Mouse (Mus musculus): ENCODE results near the gene Mars2. TPM values are rescaled to one million over a fixed set of nuclear protein-coding genes. Genes with fewer than 3 reads are reported as not detected.
A peak's percentile ranks its signal among the peaks of the same experiment; 100 is the strongest.

Mars2 gene
- polyA plus RNA-seq, 1 experiment from 2014 or later, result 4.0 TPM

GRCm38 (mm10) chr1:55227376-55227775, 9.6 kb upstream of the Mars2 start:
- Histone ChIP-seq H3K9ac (ENCODE audit: low read depth, low read length) (no peak overlapping the region), H3K9me3 (replicated peaks; ENCODE audit: control insufficient read depth, low read length) (no peaks in the 10 kb centered on the region), H3K27me3 (ENCODE audit: control insufficient read depth, insufficient read depth, low read length) (no peaks in the 10 kb centered on the region), H3K27ac (ENCODE audit: low read depth, low read length) (no peak overlapping the region), H3K4me2 (no peak overlapping the region), H3K36me3 (ENCODE audit: control insufficient read depth, insufficient read depth, low read length) (no peaks in the 10 kb centered on the region), H3K4me3 (ENCODE audit: low read depth, low read length) (no peak overlapping the region), H3K4me1 (ENCODE audit: control insufficient read depth, insufficient read depth, low read length) (no peaks in the 10 kb centered on the region)
- WGBS (ENCODE audit: insufficient replicate concordance), result 24% methylated on average over 1 of the region's 1 CpGs
- no peak for ATAC-seq (replicated peaks; ENCODE audit: insufficient number of reproducible peaks, low FRiP score, low TSS enrichment)

- no peak overlapping the region for H3K4me3 ChIP-seq (ENCODE audit: low read depth, low read length)
- no peak overlapping the region for H3K4me2 ChIP-seq
- H3K9me3 ChIP-seq (replicated peaks; ENCODE audit: control insufficient read depth, low read length), result no peaks in the 10 kb centered on the region
- no peaks in the 10 kb centered on the region for H3K36me3 ChIP-seq (ENCODE audit: control insufficient read depth, insufficient read depth, low read length)
- H3K4me1 ChIP-seq (ENCODE audit: control insufficient read depth, insufficient read depth, low read length), result no peaks in the 10 kb centered on the region
- ATAC-seq (replicated peaks; ENCODE audit: insufficient number of reproducible peaks, low FRiP score, low TSS enrichment), result no peak
- no peak overlapping the region for H3K27ac ChIP-seq (ENCODE audit: low read depth, low read length)
- no peaks in the 10 kb centered on the region; the same call in 1 of the 2 replicates for H3K27me3 ChIP-seq (ENCODE audit: control insufficient read depth, insufficient read depth, low read length)
- H3K9ac ChIP-seq (ENCODE audit: low read depth, low read length), result no peak overlapping the region
- 69% methylated on average over 8 of the region's 8 CpGs for WGBS (ENCODE audit: insufficient replicate concordance)
Observed at GRCm38 (mm10) chr1:55228256-55228884, 8.6 kb upstream of the Mars2 start.

GRCm38 (mm10) chr1:55234910-55235520, 2.0 kb upstream of the Mars2 start:
- no peak for ATAC-seq (replicated peaks; ENCODE audit: insufficient number of reproducible peaks, low FRiP score, low TSS enrichment)
- Histone ChIP-seq H3K4me1 (ENCODE audit: control insufficient read depth, insufficient read depth, low read length) (peaks cover 13% of the 10 kb centered on the region), H3K36me3 (ENCODE audit: control insufficient read depth, insufficient read depth, low read length) (no peaks in the 10 kb centered on the region), H3K27ac (ENCODE audit: low read depth, low read length) (no peak overlapping the region), H3K9ac (ENCODE audit: low read depth, low read length) (no peak overlapping the region), H3K4me2 (no peak overlapping the region), H3K4me3 (ENCODE audit: low read depth, low read length) (no peak overlapping the region), H3K9me3 (replicated peaks; ENCODE audit: control insufficient read depth, low read length) (no peaks in the 10 kb centered on the region), H3K27me3 (ENCODE audit: control insufficient read depth, insufficient read depth, low read length) (no peaks in the 10 kb centered on the region; the same call in 1 of the 2 replicates)
- WGBS (ENCODE audit: insufficient replicate concordance), result 55% methylated on average over 16 of the region's 16 CpGs

GRCm38 (mm10) chr1:55236487-55236886, 490 bp upstream of the Mars2 start:
- no peak for ATAC-seq (replicated peaks; ENCODE audit: insufficient number of reproducible peaks, low FRiP score, low TSS enrichment)
- H3K27ac ChIP-seq (ENCODE audit: low read depth, low read length), result no peak overlapping the region
- H3K4me3 ChIP-seq (ENCODE audit: low read depth, low read length), result peak overlapping the region; percentile 65
- 0 out of 2 replicates have a peak overlapping the region, but pooled peaks have one; percentile 4 for H3K9ac ChIP-seq (ENCODE audit: low read depth, low read length)
- no peaks in the 10 kb centered on the region; the same call in 1 of the 2 replicates for H3K27me3 ChIP-seq (ENCODE audit: control insufficient read depth, insufficient read depth, low read length)
- peaks cover 13% of the 10 kb centered on the region for H3K4me1 ChIP-seq (ENCODE audit: control insufficient read depth, insufficient read depth, low read length)
- peak overlapping the region; percentile 98 for H3K4me2 ChIP-seq
- no peaks in the 10 kb centered on the region for H3K9me3 ChIP-seq (replicated peaks; ENCODE audit: control insufficient read depth, low read length)
- WGBS (ENCODE audit: insufficient replicate concordance), result 40% methylated on average over 5 of the region's 5 CpGs
- H3K36me3 ChIP-seq (ENCODE audit: control insufficient read depth, insufficient read depth, low read length), result no peaks in the 10 kb centered on the region

- H3K9me3 ChIP-seq (replicated peaks; ENCODE audit: control insufficient read depth, low read length), result no peaks in the 10 kb centered on the region
- no peak overlapping the region for H3K27ac ChIP-seq (ENCODE audit: low read depth, low read length)
- peak overlapping the region; percentile 65 for H3K4me3 ChIP-seq (ENCODE audit: low read depth, low read length)
- H3K9ac ChIP-seq (ENCODE audit: low read depth, low read length), result peak overlapping the region; percentile 77
- H3K4me2 ChIP-seq, result peak overlapping the region; percentile 98
- ATAC-seq (replicated peaks; ENCODE audit: insufficient number of reproducible peaks, low FRiP score, low TSS enrichment), result peak; percentile 49; the same call in 1 of the 2 replicates
- H3K4me1 ChIP-seq (ENCODE audit: control insufficient read depth, insufficient read depth, low read length), result peaks cover 13% of the 10 kb centered on the region
- under 1% methylated on average over 23 of the region's 23 CpGs for WGBS (ENCODE audit: insufficient replicate concordance)
- H3K27me3 ChIP-seq (ENCODE audit: control insufficient read depth, insufficient read depth, low read length), result no peaks in the 10 kb centered on the region; the same call in 1 of the 2 replicates
- H3K36me3 ChIP-seq (ENCODE audit: control insufficient read depth, insufficient read depth, low read length), result no peaks in the 10 kb centered on the region
Observed at GRCm38 (mm10) chr1:55237643-55238161, 725 bp downstream of the Mars2 start.

GRCm38 (mm10) chr1:55238496-55238895, 1.5 kb downstream of the Mars2 start:
- WGBS (ENCODE audit: insufficient replicate concordance), result 40% methylated on average over 13 of the region's 13 CpGs

GRCm38 (mm10) chr1:55239237-55239636, 2.3 kb downstream of the Mars2 start:
- 2% methylated on average over 1 of the region's 1 CpGs for WGBS (ENCODE audit: insufficient replicate concordance)
- no peaks in the 10 kb centered on the region for H3K27me3 ChIP-seq (ENCODE audit: control insufficient read depth, insufficient read depth, low read length)
- H3K9me3 ChIP-seq (replicated peaks; ENCODE audit: control insufficient read depth, low read length), result no peaks in the 10 kb centered on the region
- H3K4me2 ChIP-seq, result peak overlapping the region; percentile 98
- H3K36me3 ChIP-seq (ENCODE audit: control insufficient read depth, insufficient read depth, low read length), result no peaks in the 10 kb centered on the region
- no peak overlapping the region for H3K27ac ChIP-seq (ENCODE audit: low read depth, low read length)
- H3K4me3 ChIP-seq (ENCODE audit: low read depth, low read length), result peak overlapping the region; percentile 65; the same call in 1 of the 2 replicates
- ATAC-seq (replicated peaks; ENCODE audit: insufficient number of reproducible peaks, low FRiP score, low TSS enrichment), result no peak
- peaks cover 13% of the 10 kb centered on the region for H3K4me1 ChIP-seq (ENCODE audit: control insufficient read depth, insufficient read depth, low read length)
- no peak overlapping the region for H3K9ac ChIP-seq (ENCODE audit: low read depth, low read length)

More at GRCm38 (mm10) chr1:55238496-55238895, 1.5 kb downstream of the Mars2 start:
- Histone ChIP-seq H3K4me1 (ENCODE audit: control insufficient read depth, insufficient read depth, low read length) (peaks cover 13% of the 10 kb centered on the region), H3K4me2 (peak overlapping the region; percentile 98), H3K36me3 (ENCODE audit: control insufficient read depth, insufficient read depth, low read length) (no peaks in the 10 kb centered on the region), H3K27me3 (ENCODE audit: control insufficient read depth, insufficient read depth, low read length) (no peaks in the 10 kb centered on the region), H3K9me3 (replicated peaks; ENCODE audit: control insufficient read depth, low read length) (no peaks in the 10 kb centered on the region), H3K27ac (ENCODE audit: low read depth, low read length) (no peak overlapping the region), H3K4me3 (ENCODE audit: low read depth, low read length) (peak overlapping the region; percentile 65), H3K9ac (ENCODE audit: low read depth, low read length) (peak overlapping the region; percentile 77)
- ATAC-seq (replicated peaks; ENCODE audit: insufficient number of reproducible peaks, low FRiP score, low TSS enrichment), result no peak

GRCm38 (mm10) chr1:55246374-55246773, 9.4 kb downstream of the Mars2 start:
- 73% methylated on average over 2 of the region's 2 CpGs for WGBS (ENCODE audit: insufficient replicate concordance)

More at GRCm38 (mm10) chr1:55246374-55246773, 9.4 kb downstream of the Mars2 start:
- no peak for ATAC-seq (replicated peaks; ENCODE audit: insufficient number of reproducible peaks, low FRiP score, low TSS enrichment)
- no peaks in the 10 kb centered on the region for H3K36me3 ChIP-seq (ENCODE audit: control insufficient read depth, insufficient read depth, low read length)
- no peak overlapping the region for H3K9ac ChIP-seq (ENCODE audit: low read depth, low read length)
- H3K27me3 ChIP-seq (ENCODE audit: control insufficient read depth, insufficient read depth, low read length), result no peaks in the 10 kb centered on the region
- no peaks in the 10 kb centered on the region for H3K9me3 ChIP-seq (replicated peaks; ENCODE audit: control insufficient read depth, low read length)
- no peak overlapping the region for H3K27ac ChIP-seq (ENCODE audit: low read depth, low read length)
- H3K4me3 ChIP-seq (ENCODE audit: low read depth, low read length), result no peak overlapping the region
- no peaks in the 10 kb centered on the region for H3K4me1 ChIP-seq (ENCODE audit: control insufficient read depth, insufficient read depth, low read length)
- no peak overlapping the region for H3K4me2 ChIP-seq
